ENCODE assay signal across 8 mouse cellular contexts in the genomic region with DNA sequence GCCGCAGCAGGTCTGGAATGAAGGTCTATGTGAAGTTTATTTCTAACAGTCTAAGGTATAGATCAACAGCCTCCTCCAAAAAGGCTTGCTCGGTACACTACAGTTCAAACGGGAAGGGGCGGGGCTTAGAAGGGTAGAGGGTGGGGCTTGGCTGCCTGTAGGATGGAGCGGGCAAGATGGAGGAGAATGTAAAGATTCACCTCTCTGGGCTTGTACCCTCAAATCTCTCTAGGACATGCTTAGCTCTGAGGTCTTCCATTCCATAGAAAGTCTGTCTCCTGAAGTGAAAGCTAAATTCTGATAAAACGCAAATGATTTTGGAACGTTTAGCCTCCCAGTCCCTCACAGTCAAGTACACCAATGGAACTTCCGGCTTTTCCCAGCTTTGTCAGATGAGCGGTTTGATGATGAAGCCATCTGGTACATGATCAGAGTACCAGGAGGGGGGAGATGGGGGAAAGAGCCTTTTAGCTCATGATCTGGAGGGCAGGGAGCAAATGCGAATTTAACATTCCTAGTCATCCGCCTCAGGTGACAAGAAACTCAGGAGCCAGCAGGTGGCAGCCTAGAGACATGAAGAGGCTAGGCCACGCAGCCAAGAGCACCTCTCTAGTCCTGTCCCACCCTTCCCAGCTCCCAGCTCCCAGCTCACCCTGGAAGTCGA. TPM values are rescaled to one million over a fixed set of nuclear protein-coding genes. Genes with fewer than 3 reads are reported as not detected.
A peak's percentile ranks its signal among the peaks of the same experiment; 100 is the strongest.
DNase-seq lines count a peak whose midpoint lies in the region; ATAC-seq lines count a peak whose summit lies in the region.

No protein-coding gene starts in this region.

- no peak overlapping the region for H3K9ac ChIP-seq in midbrain, embryonic 11.5 days (ENCODE audit: low read length)

- H3K36me3 ChIP-seq in limb, embryonic 10.5 days = no peaks in the 10 kb centered on the region
- H3K36me3 ChIP-seq in midbrain, embryonic 11.5 days (ENCODE audit: control insufficient read depth, insufficient read depth, low read length) = no peaks in the 10 kb centered on the region

- peak; percentile 95 for ATAC-seq in inflammation-experienced regulatory T-cells, adult 6 months
- peak; percentile 62; the same call in 1 of the 2 replicates for ATAC-seq in midbrain, embryonic 11.5 days (ENCODE audit: low FRiP score)

- 11% methylated on average over 13 of the region's 13 CpGs for WGBS in limb, embryonic 10.5 days
- 10% methylated on average over 13 of the region's 13 CpGs for WGBS in midbrain, embryonic 11.5 days

- H3K4me2 ChIP-seq in midbrain, embryonic 11.5 days = peak overlapping the region; percentile 39; the same call in 1 of the 2 replicates

- DNase-seq in adrenal gland, adult (ENCODE audit: inconsistent age in 2 of 2, low spot score in 1 of 2) = peak; percentile 77 to 92
- DNase-seq in adrenal gland, postnatal 4 days (ENCODE audit: low spot score in 2 of 2) = no peak
- DNase-seq in cerebellum, adult 9-11 months = peak; percentile 72
- peak; percentile 55 to 63 for DNase-seq in frontal cortex, postnatal 25 days (ENCODE audit: low spot score in 2 of 2)
- peak; percentile 81 for DNase-seq in limb, embryonic 10.5 days (ENCODE audit: low spot score)
- peak; percentile 95 for DNase-seq in midbrain, embryonic 11.5 days (ENCODE audit: low spot score, missing footprints)
- peak; percentile 73 to 88 for DNase-seq in spleen, postnatal 10 days (ENCODE audit: low spot score in 2 of 2)

- H3K27me3 ChIP-seq in limb, embryonic 10.5 days (ENCODE audit: low read depth, poor library complexity, severe bottlenecking) = peaks cover 22% of the 10 kb centered on the region
- no peaks in the 10 kb centered on the region for H3K27me3 ChIP-seq in midbrain, embryonic 11.5 days (ENCODE audit: control insufficient read depth, insufficient read depth, low read length)

- no peaks in the 10 kb centered on the region for H3K9me3 ChIP-seq in limb, embryonic 10.5 days (replicated peaks)
- H3K9me3 ChIP-seq in midbrain, embryonic 11.5 days (ENCODE audit: control insufficient read depth, low read length) = no peaks in the 10 kb centered on the region

- 0 out of 2 replicates have a peak overlapping the region, but pooled peaks have one; percentile 17 for H3K27ac ChIP-seq in limb, embryonic 10.5 days
- no peak overlapping the region for H3K27ac ChIP-seq in midbrain, embryonic 11.5 days (ENCODE audit: low read depth, low read length)

- H3K4me3 ChIP-seq in limb, embryonic 10.5 days = peak overlapping the region; percentile 40
- H3K4me3 ChIP-seq in midbrain, embryonic 11.5 days (ENCODE audit: low read depth, low read length) = peak overlapping the region; percentile 18; the same call in 1 of the 2 replicates

- peaks cover 40% of the 10 kb centered on the region for H3K4me1 ChIP-seq in limb, embryonic 10.5 days
- no peaks in the 10 kb centered on the region for H3K4me1 ChIP-seq in midbrain, embryonic 11.5 days (ENCODE audit: control insufficient read depth, insufficient read depth, low read length)

RNA-seq across cellular contexts. Expression of gene Unc119, which starts 17.0 kb away (rescaled TPM):
- total RNA-seq in adrenal gland, postnatal 4 days (2021) = 10 to 100 TPM; 55.7 to 67.1 TPM
- 10 to 100 TPM; 11.3 to 29.0 (median 11.9) TPM for polyA plus RNA-seq in inflammation-experienced regulatory T-cells, adult 6 months (2017; shearing (Covaris generic))
- 77.9 and 83.0 TPM in 2 replicates for polyA plus RNA-seq in limb, embryonic 10.5 days (2016; fragmentation: Nextera tagmentation; extraction: Ambion mirVana)
- polyA plus RNA-seq in midbrain, embryonic 11.5 days (2014; fragmentation: Nextera tagmentation; extraction: Ambion mirVana) = 63.4 and 71.7 TPM in 2 replicates

RNA-seq across cellular contexts. Expression of gene Foxn1, which starts 26.1 kb away (rescaled TPM):
- under 1 TPM; 0.08 to 0.17 TPM for total RNA-seq in adrenal gland, postnatal 4 days (2021)
- polyA plus RNA-seq in inflammation-experienced regulatory T-cells, adult 6 months (2017; shearing (Covaris generic)) = not detected
- 0.06 TPM in 1 of 2 replicates, not detected in the other for polyA plus RNA-seq in limb, embryonic 10.5 days (2016; fragmentation: Nextera tagmentation; extraction: Ambion mirVana)
- polyA plus RNA-seq in midbrain, embryonic 11.5 days (2014; fragmentation: Nextera tagmentation; extraction: Ambion mirVana) = not detected in 2 replicates

RNA-seq across cellular contexts. Expression of gene Pigs, which starts 32.0 kb away (rescaled TPM):
- total RNA-seq in adrenal gland, postnatal 4 days (2021) = 10 to 100 TPM; 58.2 to 58.3 TPM
- polyA plus RNA-seq in inflammation-experienced regulatory T-cells, adult 6 months (2017; shearing (Covaris generic)) = 10 to 100 TPM; 55.1 to 70.1 (median 57.5) TPM
- polyA plus RNA-seq in limb, embryonic 10.5 days (2016; fragmentation: Nextera tagmentation; extraction: Ambion mirVana) = 80.3 and 83.6 TPM in 2 replicates
- 50.9 and 56.3 TPM in 2 replicates for polyA plus RNA-seq in midbrain, embryonic 11.5 days (2014; fragmentation: Nextera tagmentation; extraction: Ambion mirVana)

RNA-seq across cellular contexts. Expression of gene Aldoc, which starts 37.5 kb away (rescaled TPM):
- 10 to 100 TPM; 15.3 to 16.2 TPM for total RNA-seq in adrenal gland, postnatal 4 days (2021)
- 1 to 10 TPM; 4.0 to 9.6 (median 7.6) TPM for polyA plus RNA-seq in inflammation-experienced regulatory T-cells, adult 6 months (2017; shearing (Covaris generic))
- polyA plus RNA-seq in limb, embryonic 10.5 days (2016; fragmentation: Nextera tagmentation; extraction: Ambion mirVana) = 2.0 and 4.3 TPM in 2 replicates
- 1.0 and 1.3 TPM in 2 replicates for polyA plus RNA-seq in midbrain, embryonic 11.5 days (2014; fragmentation: Nextera tagmentation; extraction: Ambion mirVana)

RNA-seq across cellular contexts. Expression of gene Spag5, which starts 58.9 kb away (rescaled TPM):
- 10 to 100 TPM; 28.8 to 31.5 TPM for total RNA-seq in adrenal gland, postnatal 4 days (2021)
- 10 to 100 TPM in 1 of 3 experiments, 1 to 10 TPM in 2; 2.2 to 22.1 (median 3.4) TPM for polyA plus RNA-seq in inflammation-experienced regulatory T-cells, adult 6 months (2017; shearing (Covaris generic))
- polyA plus RNA-seq in limb, embryonic 10.5 days (2016; fragmentation: Nextera tagmentation; extraction: Ambion mirVana) = 72.8 and 84.8 TPM in 2 replicates
- polyA plus RNA-seq in midbrain, embryonic 11.5 days (2014; fragmentation: Nextera tagmentation; extraction: Ambion mirVana) = 51.5 and 57.1 TPM in 2 replicates

Comparison
In these comparisons a context has a peak if more than half of its experiments do, and no peak if none do; other contexts are left out.
1. DNase-seq: peak in adrenal gland, adult (2 of 2), cerebellum, adult 9-11 months (single experiment), frontal cortex, postnatal 25 days (2 of 2), limb, embryonic 10.5 days (single experiment), midbrain, embryonic 11.5 days (single experiment) and spleen, postnatal 10 days (2 of 2); none in adrenal gland, postnatal 4 days (0 of 2).